Mouse (Mus musculus) hindbrain, embryonic 13.5 days (tissue): ENCODE measurements around the gene Gm20388. TPM values are rescaled to one million over a fixed set of nuclear protein-coding genes. Genes with fewer than 3 reads are reported as not detected.

Source experiments
- ATAC-seq: fragments of 200-750 bp; cut with Nextera tagmentation; 2 replicates; pipeline ENCODE4 v1.8.0; 2017; ENCODE audit warnings: moderate TSS enrichment; ENCODE audit not compliant: low FRiP score
- H3K27ac ChIP-seq: fragments of 300-500 bp; sonication (generic); 2 replicates; pipeline ENCODE4 v1.5.1; 2015; ENCODE audit warnings: inconsistent platforms, mild to moderate bottlenecking, moderate library complexity
- H3K27me3 ChIP-seq: fragments of 300-500 bp; sonication (generic); 2 replicates; pipeline ENCODE4 v1.6.1; 2015; ENCODE audit warnings: mild to moderate bottlenecking, inconsistent platforms
- H3K36me3 ChIP-seq: fragments of 300-500 bp; sonication (generic); 2 replicates; pipeline ENCODE4 v1.6.1; 2015; ENCODE audit warnings: mild to moderate bottlenecking, inconsistent platforms
- H3K4me1 ChIP-seq: fragments of 300-500 bp; sonication (generic); replicated peaks from 2 replicates; pipeline ENCODE4 v1.6.1; 2015; ENCODE audit warnings: inconsistent platforms
- H3K4me2 ChIP-seq: fragments of 300-500 bp; sonication (generic); 2 replicates; pipeline ENCODE4 v1.6.1; 2015; ENCODE audit warnings: inconsistent platforms, mild to moderate bottlenecking, moderate library complexity
- H3K4me3 ChIP-seq: fragments of 300-500 bp; sonication (generic); 2 replicates; pipeline ENCODE4 v1.5.1; 2015; ENCODE audit warnings: mild to moderate bottlenecking, inconsistent platforms
- H3K9ac ChIP-seq: fragments of 300-500 bp; sonication (generic); 2 replicates; pipeline ENCODE4 v1.6.1; 2015; ENCODE audit warnings: mild to moderate bottlenecking, inconsistent platforms
- H3K9me3 ChIP-seq: fragments of 300-500 bp; sonication (generic); 2 replicates; pipeline ENCODE4 v1.6.1; 2016; ENCODE audit warnings: inconsistent platforms
- WGBS: fragments of 180-500 bp; shearing (Covaris S2); methylation state at CpG from one replicate; pipeline ENCODE4 v1.1.7; 2015; 5-methylcytosine and 5-hydroxymethylcytosine counted together
- polyA plus RNA-seq: library from polyadenylated mRNA; unstranded; fragments of >200 nt; fragmentation: Nextera tagmentation; extraction: Ambion mirVana; gene quantifications from 2 replicates; pipeline ENCODE4 v1.2.1, GENCODE M21; 2015

The Gm20388 gene
- polyA plus RNA-seq, 1 experiment from 2014 or later: 1.9 TPM

- H3K4me2 ChIP-seq: no peak overlapping the region
- no peaks in the 10 kb centered on the region for H3K9me3 ChIP-seq
- no peaks in the 10 kb centered on the region for H3K4me1 ChIP-seq
- ATAC-seq: no peak
- no peak overlapping the region for H3K4me3 ChIP-seq
- no peak overlapping the region for H3K27ac ChIP-seq
- WGBS: 85% methylated on average over 11 of the region's 11 CpGs
- 0 out of 2 replicates have a peak, but pooled peaks cover 3% of the 10 kb centered on the region for H3K27me3 ChIP-seq
- no peaks in the 10 kb centered on the region for H3K36me3 ChIP-seq
- H3K9ac ChIP-seq: no peak overlapping the region
Measured at GRCm38 (mm10) chr8:120039313-120039919, 128.8 kb downstream of the Gm20388 start.

GRCm38 (mm10) chr8:120040861-120041260 lies 130.2 kb downstream of the Gm20388 start:
- H3K9ac ChIP-seq: no peak overlapping the region
- H3K4me3 ChIP-seq: no peak overlapping the region
- ATAC-seq: no peak
- 62% methylated on average over 1 of the region's 1 CpGs for WGBS
- no peaks in the 10 kb centered on the region for H3K4me1 ChIP-seq
- 0 out of 2 replicates have a peak, but pooled peaks cover 6% of the 10 kb centered on the region for H3K27me3 ChIP-seq
- H3K9me3 ChIP-seq: no peaks in the 10 kb centered on the region
- H3K4me2 ChIP-seq: no peak overlapping the region
- no peaks in the 10 kb centered on the region for H3K36me3 ChIP-seq
- no peak overlapping the region for H3K27ac ChIP-seq

GRCm38 (mm10) chr8:120042542-120043312 lies 132.1 kb downstream of the Gm20388 start:
- Histone ChIP-seq H3K4me2 (no peak overlapping the region), H3K9ac (no peak overlapping the region), H3K27me3 (0 out of 2 replicates have a peak, but pooled peaks cover 3% of the 10 kb centered on the region), H3K9me3 (no peaks in the 10 kb centered on the region), H3K36me3 (no peaks in the 10 kb centered on the region), H3K4me1 (peaks cover 9% of the 10 kb centered on the region), H3K27ac (no peak overlapping the region), H3K4me3 (no peak overlapping the region)
- ATAC-seq: no peak
- WGBS: 85% methylated on average over 10 of the region's 10 CpGs

GRCm38 (mm10) chr8:120044907-120045306 lies 134.3 kb downstream of the Gm20388 start:
- Histone ChIP-seq H3K9me3 (no peaks in the 10 kb centered on the region), H3K27me3 (0 out of 2 replicates have a peak, but pooled peaks cover 3% of the 10 kb centered on the region), H3K4me2 (no peak overlapping the region), H3K27ac (no peak overlapping the region), H3K9ac (no peak overlapping the region), H3K4me3 (no peak overlapping the region), H3K4me1 (peaks cover 9% of the 10 kb centered on the region), H3K36me3 (no peaks in the 10 kb centered on the region)
- no peak for ATAC-seq
- WGBS: 87% methylated on average over 8 of the region's 8 CpGs

- no peak for ATAC-seq
- no peak overlapping the region for H3K4me2 ChIP-seq
- peaks cover 9% of the 10 kb centered on the region for H3K4me1 ChIP-seq
- no peak overlapping the region for H3K27ac ChIP-seq
- H3K9ac ChIP-seq: no peak overlapping the region
- no peaks in the 10 kb centered on the region for H3K9me3 ChIP-seq
- 0 out of 2 replicates have a peak, but pooled peaks cover 3% of the 10 kb centered on the region for H3K27me3 ChIP-seq
- 62% methylated on average over 5 of the region's 5 CpGs for WGBS
- no peaks in the 10 kb centered on the region for H3K36me3 ChIP-seq
- no peak overlapping the region for H3K4me3 ChIP-seq
Measured at GRCm38 (mm10) chr8:120045471-120045870, 134.8 kb downstream of the Gm20388 start.

- peaks cover 9% of the 10 kb centered on the region for H3K4me1 ChIP-seq
- H3K36me3 ChIP-seq: no peaks in the 10 kb centered on the region
- no peak overlapping the region for H3K9ac ChIP-seq
- no peak overlapping the region for H3K4me3 ChIP-seq
- 0 out of 2 replicates have a peak, but pooled peaks cover 3% of the 10 kb centered on the region for H3K27me3 ChIP-seq
- no peaks in the 10 kb centered on the region for H3K9me3 ChIP-seq
- no peak overlapping the region for H3K4me2 ChIP-seq
- ATAC-seq: no peak
- 73% methylated on average over 14 of the region's 14 CpGs for WGBS
- H3K27ac ChIP-seq: no peak overlapping the region
Measured at GRCm38 (mm10) chr8:120046258-120047020, 135.8 kb downstream of the Gm20388 start.

GRCm38 (mm10) chr8:120049949-120050348 lies 139.3 kb downstream of the Gm20388 start:
- Histone ChIP-seq H3K36me3 (no peaks in the 10 kb centered on the region), H3K4me1 (peaks cover 9% of the 10 kb centered on the region), H3K4me2 (no peak overlapping the region), H3K9ac (no peak overlapping the region), H3K27me3 (0 out of 2 replicates have a peak, but pooled peaks cover 3% of the 10 kb centered on the region), H3K27ac (no peak overlapping the region), H3K9me3 (no peaks in the 10 kb centered on the region), H3K4me3 (no peak overlapping the region)
- WGBS: 85% methylated on average over 13 of the region's 13 CpGs
- no peak for ATAC-seq

GRCm38 (mm10) chr8:120050376-120050775 lies 139.7 kb downstream of the Gm20388 start:
- Histone ChIP-seq H3K4me1 (peaks cover 9% of the 10 kb centered on the region), H3K27me3 (0 out of 2 replicates have a peak, but pooled peaks cover under 1% of the 10 kb centered on the region), H3K4me3 (no peak overlapping the region), H3K9ac (no peak overlapping the region), H3K9me3 (no peaks in the 10 kb centered on the region), H3K4me2 (no peak overlapping the region), H3K36me3 (no peaks in the 10 kb centered on the region), H3K27ac (no peak overlapping the region)
- WGBS: 80% methylated on average over 10 of the region's 10 CpGs
- no peak for ATAC-seq

GRCm38 (mm10) chr8:120051006-120051405 lies 140.4 kb downstream of the Gm20388 start:
- Histone ChIP-seq H3K27me3 (no peaks in the 10 kb centered on the region), H3K9ac (no peak overlapping the region), H3K4me1 (peaks cover 9% of the 10 kb centered on the region), H3K36me3 (no peaks in the 10 kb centered on the region), H3K9me3 (no peaks in the 10 kb centered on the region), H3K4me3 (no peak overlapping the region), H3K27ac (no peak overlapping the region), H3K4me2 (no peak overlapping the region)
- 72% methylated on average over 4 of the region's 4 CpGs for WGBS
- ATAC-seq: no peak

- 0 out of 2 replicates have a peak, but pooled peaks cover under 1% of the 10 kb centered on the region for H3K4me1 ChIP-seq
- H3K27ac ChIP-seq: no peak overlapping the region
- ATAC-seq: no peak
- 87% methylated on average over 4 of the region's 4 CpGs for WGBS
- H3K27me3 ChIP-seq: no peaks in the 10 kb centered on the region
- peaks cover 5% of the 10 kb centered on the region; the same call in 1 of the 2 replicates for H3K9me3 ChIP-seq
- H3K4me2 ChIP-seq: no peak overlapping the region
- no peak overlapping the region for H3K9ac ChIP-seq
- no peaks in the 10 kb centered on the region for H3K36me3 ChIP-seq
- no peak overlapping the region for H3K4me3 ChIP-seq
Measured at GRCm38 (mm10) chr8:120051908-120052307, 141.3 kb downstream of the Gm20388 start.

- 75% methylated on average over 8 of the region's 8 CpGs for WGBS
- Histone ChIP-seq H3K27ac (no peak overlapping the region), H3K9ac (no peak overlapping the region), H3K27me3 (no peaks in the 10 kb centered on the region), H3K4me2 (no peak overlapping the region), H3K9me3 (peaks cover 5% of the 10 kb centered on the region; the same call in 1 of the 2 replicates), H3K36me3 (no peaks in the 10 kb centered on the region), H3K4me1 (no peaks in the 10 kb centered on the region), H3K4me3 (no peak overlapping the region)
- no peak for ATAC-seq
Measured at GRCm38 (mm10) chr8:120052318-120052717, 141.7 kb downstream of the Gm20388 start.

- H3K9ac ChIP-seq: no peak overlapping the region
- WGBS: 81% methylated on average over 3 of the region's 3 CpGs
- H3K4me2 ChIP-seq: no peak overlapping the region
- H3K27ac ChIP-seq: no peak overlapping the region
- H3K4me3 ChIP-seq: no peak overlapping the region
- no peaks in the 10 kb centered on the region for H3K4me1 ChIP-seq
- no peak for ATAC-seq
- peaks cover 5% of the 10 kb centered on the region; the same call in 1 of the 2 replicates for H3K9me3 ChIP-seq
- no peaks in the 10 kb centered on the region for H3K36me3 ChIP-seq
- no peaks in the 10 kb centered on the region for H3K27me3 ChIP-seq
Measured at GRCm38 (mm10) chr8:120054833-120055232, 144.2 kb downstream of the Gm20388 start.
